In genomic region chr6:53290215-53290990, GRCm38 (mm10) we compare ENCODE assay signal across 10 mouse cellular contexts. TPM values are rescaled to one million over a fixed set of nuclear protein-coding genes. Genes with fewer than 3 reads are reported as not detected.
DNase-seq lines count a peak whose midpoint lies in the region; ATAC-seq and TF ChIP-seq lines count a peak whose summit lies in the region.
"Had no signal": no experiment of that assay in that cellular context is flagged by ENCODE, and none has a peak within 500 bp of the region (broad histone marks: within the 10 kb centered on the region; RNA-seq: fewer than 3 reads in every experiment).

No protein-coding gene starts in this region.

- peak overlapping the region; percentile 46; the same call in 1 of the 2 replicates for H3K9ac ChIP-seq in forebrain, embryonic 14.5 days (ENCODE audit: low read length)
- no peak overlapping the region for H3K9ac ChIP-seq in limb, embryonic 11.5 days (ENCODE audit: low read length)
- H3K9ac ChIP-seq: liver, embryonic 15.5 days had no signal

- WGBS in kidney, adult 2 months = 74% methylated on average over 8 of the region's 8 CpGs
- 7% methylated on average over 8 of the region's 8 CpGs for WGBS in forebrain, embryonic 14.5 days
- WGBS in limb, embryonic 11.5 days = 31% methylated on average over 8 of the region's 8 CpGs

- no peak for TF ChIP-seq POLR2A in kidney, adult 2 months (IDR thresholded peaks at IDR 0.05; ENCODE audit: low read depth, low read length)

- no peak for DNase-seq in kidney, adult 2 months
- DNase-seq in kidney, postnatal 14 days = no peak
- peak; percentile 69 for DNase-seq in embryo, embryonic 10.5 days (ENCODE audit: low spot score)
- peak; percentile 78 for DNase-seq in forebrain, embryonic 14.5 days (ENCODE audit: low spot score)
- peak; percentile 54 for DNase-seq in limb, embryonic 11.5 days (ENCODE audit: low spot score)
- no peak for DNase-seq in B cell, adult 2 months
- DNase-seq in thymus, postnatal 0 days (ENCODE audit: low spot score) = no peak
- DNase-seq in kidney, postnatal 25 days = no peak
- DNase-seq: adrenal gland, adult 8-10 months had no signal

- H3K27ac ChIP-seq in kidney, adult 2 months (ENCODE audit: insufficient read depth, low read depth, low read length) = no peak overlapping the region
- peak overlapping the region; percentile 21; the same call in 1 of the 2 replicates for H3K27ac ChIP-seq in forebrain, embryonic 14.5 days (ENCODE audit: low read depth, low read length)
- no peak overlapping the region for H3K27ac ChIP-seq in limb, embryonic 11.5 days (replicated peaks; ENCODE audit: low read depth, low read length)
- H3K27ac ChIP-seq: liver, embryonic 15.5 days had no signal

- H3K4me3 ChIP-seq in kidney, adult 2 months (ENCODE audit: insufficient read depth, low read depth, low read length) = no peak overlapping the region
- peak overlapping the region; percentile 51 for H3K4me3 ChIP-seq in forebrain, embryonic 14.5 days (ENCODE audit: low read depth, low read length)
- H3K4me3 ChIP-seq in limb, embryonic 11.5 days (ENCODE audit: low read depth, low read length) = no peak overlapping the region
- H3K4me3 ChIP-seq: liver, embryonic 15.5 days had no signal

- H3K9me3 ChIP-seq in forebrain, embryonic 14.5 days (replicated peaks; ENCODE audit: control insufficient read depth, low read length) = no peaks in the 10 kb centered on the region
- H3K9me3 ChIP-seq in limb, embryonic 11.5 days (ENCODE audit: control insufficient read depth, low read length) = no peaks in the 10 kb centered on the region
- H3K9me3 ChIP-seq: liver, embryonic 15.5 days had no signal

- 0 out of 2 replicates have a peak, but pooled peaks have one; percentile 10 for TF ChIP-seq CTCF in kidney, adult 2 months (conservative IDR thresholded peaks at IDR 0.05; ENCODE audit: insufficient read depth, insufficient read length, low read depth, low read length)

- no peaks in the 10 kb centered on the region for H3K4me1 ChIP-seq in kidney, adult 2 months (ENCODE audit: control insufficient read depth, insufficient read depth, low read length)
- H3K4me1 ChIP-seq in forebrain, embryonic 14.5 days (ENCODE audit: control insufficient read depth, insufficient read depth, low read length) = peaks cover 23% of the 10 kb centered on the region
- peaks cover 17% of the 10 kb centered on the region for H3K4me1 ChIP-seq in limb, embryonic 11.5 days (ENCODE audit: control insufficient read depth, insufficient read depth, low read length)

- H3K27me3 ChIP-seq in kidney, adult 2 months (replicated peaks; ENCODE audit: control insufficient read depth, insufficient read depth, low read length) = no peaks in the 10 kb centered on the region; the same call in none of the 2 replicates
- peaks cover 13% of the 10 kb centered on the region for H3K27me3 ChIP-seq in forebrain, embryonic 14.5 days (replicated peaks; ENCODE audit: control insufficient read depth, insufficient read depth, low read length)
- H3K27me3 ChIP-seq in limb, embryonic 11.5 days (ENCODE audit: control insufficient read depth, insufficient read depth, low read length) = peaks cover 17% of the 10 kb centered on the region

- ATAC-seq in forebrain, embryonic 14.5 days = peak; percentile 37; the same call in 1 of the 2 replicates
- ATAC-seq in limb, embryonic 11.5 days (ENCODE audit: insufficient number of reproducible peaks, low FRiP score, low TSS enrichment, low read depth) = no peak

- no peaks in the 10 kb centered on the region for H3K36me3 ChIP-seq in kidney, adult 2 months (ENCODE audit: control insufficient read depth, insufficient read depth, low read length)
- no peaks in the 10 kb centered on the region for H3K36me3 ChIP-seq in forebrain, embryonic 14.5 days (ENCODE audit: control insufficient read depth, insufficient read depth, low read length)
- no peaks in the 10 kb centered on the region for H3K36me3 ChIP-seq in limb, embryonic 11.5 days (ENCODE audit: control insufficient read depth, insufficient read depth, low read length)
- H3K36me3 ChIP-seq: liver, embryonic 15.5 days had no signal

- H3K4me2 ChIP-seq in forebrain, embryonic 14.5 days (ENCODE audit: low read length) = peak overlapping the region; percentile 90
- peak overlapping the region; percentile 24; the same call in 1 of the 2 replicates for H3K4me2 ChIP-seq in limb, embryonic 11.5 days (ENCODE audit: low read depth, severe bottlenecking)
- H3K4me2 ChIP-seq: liver, embryonic 15.5 days had no signal

RNA-seq across cellular contexts. Expression of gene Creb5, which starts 3.3 kb away (rescaled TPM):
- 0.67 and 0.90 TPM in 2 replicates for polyA plus RNA-seq in kidney, adult 2 months (2012; rRNA removed)
- 8.5 and 9.4 TPM in 2 replicates for polyA plus RNA-seq in forebrain, embryonic 14.5 days (2014; fragmentation: Nextera tagmentation; extraction: Ambion mirVana)
- 22.0 and 22.3 TPM in 2 replicates for polyA plus RNA-seq in limb, embryonic 11.5 days (2014; fragmentation: Nextera tagmentation; extraction: Ambion mirVana)
- 0.99 and 1.1 TPM in 2 replicates for polyA plus RNA-seq in thymus, postnatal 0 days (2015; fragmentation: Nextera tagmentation; extraction: Ambion mirVana)

Comparison
In these comparisons a context has a peak if more than half of its experiments do, and no peak if none do; other contexts are left out.
1. DNase-seq: peak in embryo, embryonic 10.5 days (single experiment), forebrain, embryonic 14.5 days (single experiment) and limb, embryonic 11.5 days (single experiment); none in kidney, adult 2 months (single experiment), kidney, postnatal 14 days (single experiment), B cell, adult 2 months (0 of 2), thymus, postnatal 0 days (single experiment) and kidney, postnatal 25 days (0 of 2).